Mouse (Mus musculus): Measurements from ENCODE around the gene Phb. TPM values are rescaled to one million over a fixed set of nuclear protein-coding genes. Genes with fewer than 3 reads are reported as not detected.

The Phb gene
- total and polyA plus RNA-seq, 3 experiments = 281 to 383 (median 358) TPM

GRCm38 (mm10) chr11:95681995-95682601, 15.3 kb downstream of the Phb start:
- no peaks in the 10 kb centered on the region for H3K4me1 ChIP-seq (ENCODE audit: control insufficient read depth, insufficient read depth, low read length)
- no peaks in the 10 kb centered on the region for H3K27me3 ChIP-seq (ENCODE audit: control insufficient read depth, insufficient read depth, low read length)
- TF ChIP-seq CTCF (IDR thresholded peaks at IDR 0.05) (no peak), EP300 (IDR thresholded peaks at IDR 0.05; ENCODE audit: insufficient read depth, low read depth, low read length) (no peak), POLR2A (IDR thresholded peaks at IDR 0.05; ENCODE audit: insufficient read depth, low read depth, low read length) (no peak)
- H3K27ac ChIP-seq = no peak overlapping the region
- 47% methylated on average over 9 of the region's 9 CpGs for WGBS
- H3K79me2 ChIP-seq (replicated peaks; ENCODE audit: control insufficient read depth, insufficient read depth, low read length) = no peaks in the 10 kb centered on the region
- no peak overlapping the region for H3K4me3 ChIP-seq
- no peak overlapping the region for H3K9ac ChIP-seq (ENCODE audit: low read depth, low read length)
- H3K36me3 ChIP-seq (ENCODE audit: control insufficient read depth, insufficient read depth, low read length) = no peaks in the 10 kb centered on the region
- intact Hi-C loops (cut with DNase I) = no loop called here
- no peak for DNase-seq

GRCm38 (mm10) chr11:95682946-95683345, 16.2 kb downstream of the Phb start:
- intact Hi-C loops (cut with DNase I) = no loop called here
- no peak for TF ChIP-seq POLR2A (IDR thresholded peaks at IDR 0.05; ENCODE audit: insufficient read depth, low read depth, low read length)
- no peak for TF ChIP-seq EP300 (IDR thresholded peaks at IDR 0.05; ENCODE audit: insufficient read depth, low read depth, low read length)
- TF ChIP-seq CTCF (IDR thresholded peaks at IDR 0.05) = no peak

DNA sequence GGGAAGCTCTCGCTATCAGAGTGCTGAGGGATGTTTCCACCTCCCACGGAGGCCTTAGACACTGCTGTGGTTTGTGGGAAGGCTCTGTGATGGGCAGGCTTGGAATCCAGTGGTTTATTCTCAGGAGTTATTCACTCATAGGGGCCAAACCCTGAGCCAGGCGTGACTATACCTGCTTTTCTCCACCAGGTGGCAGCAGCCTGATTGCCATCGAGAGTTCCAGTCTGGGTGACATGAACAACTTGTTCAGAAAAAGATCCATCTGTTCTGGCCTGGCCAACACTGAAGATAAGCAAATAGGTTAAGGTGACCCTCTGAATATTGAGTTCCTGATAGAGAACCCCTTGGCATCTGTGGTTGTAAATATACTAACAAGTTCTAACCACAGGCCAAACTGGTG, 19.3 kb downstream of the Phb start:
- Histone ChIP-seq H3K79me2 (replicated peaks; ENCODE audit: control insufficient read depth, insufficient read depth, low read length) (no peaks in the 10 kb centered on the region), H3K27ac (no peak overlapping the region), H3K4me1 (ENCODE audit: control insufficient read depth, insufficient read depth, low read length) (peaks cover 16% of the 10 kb centered on the region), H3K4me3 (no peak overlapping the region), H3K27me3 (ENCODE audit: control insufficient read depth, insufficient read depth, low read length) (no peaks in the 10 kb centered on the region), H3K36me3 (ENCODE audit: control insufficient read depth, insufficient read depth, low read length) (no peaks in the 10 kb centered on the region), H3K9ac (ENCODE audit: low read depth, low read length) (no peak overlapping the region)
- TF ChIP-seq POLR2A (IDR thresholded peaks at IDR 0.05; ENCODE audit: insufficient read depth, low read depth, low read length) = no peak
- peak; percentile 99 for TF ChIP-seq CTCF (IDR thresholded peaks at IDR 0.05)
- peak; percentile 94 for TF ChIP-seq EP300 (IDR thresholded peaks at IDR 0.05; ENCODE audit: insufficient read depth, low read depth, low read length)
- peak; percentile 74 to 79 for DNase-seq
- intact Hi-C loops (cut with DNase I) = loop anchor here (1.0 to 5.0 kb wide), 3 partner anchors 65 to 171 kb away; partner anchors contain the start of gene Phospho1
- whole genome bisulfite sequencing = under 1% methylated on average over 4 of the region's 4 CpGs

More at GRCm38 (mm10) chr11:95682946-95683345, 16.2 kb downstream of the Phb start:
- H3K4me3 ChIP-seq = no peak overlapping the region
- no peaks in the 10 kb centered on the region for H3K36me3 ChIP-seq (ENCODE audit: control insufficient read depth, insufficient read depth, low read length)
- no peaks in the 10 kb centered on the region for H3K27me3 ChIP-seq (ENCODE audit: control insufficient read depth, insufficient read depth, low read length)
- no peak overlapping the region for H3K9ac ChIP-seq (ENCODE audit: low read depth, low read length)
- no peak overlapping the region for H3K27ac ChIP-seq
- no peak for DNase-seq
- 0 out of 2 replicates have a peak, but pooled peaks cover 1% of the 10 kb centered on the region for H3K4me1 ChIP-seq (ENCODE audit: control insufficient read depth, insufficient read depth, low read length)
- 83% methylated on average over 3 of the region's 3 CpGs for WGBS
- no peaks in the 10 kb centered on the region for H3K79me2 ChIP-seq (replicated peaks; ENCODE audit: control insufficient read depth, insufficient read depth, low read length)

- WGBS = 52% methylated on average over 11 of the region's 11 CpGs
- no peak overlapping the region for H3K27ac ChIP-seq
- TF ChIP-seq CTCF (IDR thresholded peaks at IDR 0.05) (peak; percentile 42), POLR2A (IDR thresholded peaks at IDR 0.05; ENCODE audit: insufficient read depth, low read depth, low read length) (no peak), EP300 (IDR thresholded peaks at IDR 0.05; ENCODE audit: insufficient read depth, low read depth, low read length) (no peak)
- no peaks in the 10 kb centered on the region for H3K27me3 ChIP-seq (ENCODE audit: control insufficient read depth, insufficient read depth, low read length)
- no peaks in the 10 kb centered on the region for H3K79me2 ChIP-seq (replicated peaks; ENCODE audit: control insufficient read depth, insufficient read depth, low read length)
- peaks cover 16% of the 10 kb centered on the region for H3K4me1 ChIP-seq (ENCODE audit: control insufficient read depth, insufficient read depth, low read length)
- intact Hi-C loops (cut with DNase I) = loop anchor here (5.0 kb wide), 2 partner anchors 135 to 170 kb away; partner anchors contain the start of gene Phospho1
- peak in 1 of 2 experiments; percentile 19 for DNase-seq
- H3K9ac ChIP-seq (ENCODE audit: low read depth, low read length) = no peak overlapping the region
- no peaks in the 10 kb centered on the region for H3K36me3 ChIP-seq (ENCODE audit: control insufficient read depth, insufficient read depth, low read length)
- no peak overlapping the region for H3K4me3 ChIP-seq
Observed at GRCm38 (mm10) chr11:95687084-95687656, 20.4 kb downstream of the Phb start.

DNA sequence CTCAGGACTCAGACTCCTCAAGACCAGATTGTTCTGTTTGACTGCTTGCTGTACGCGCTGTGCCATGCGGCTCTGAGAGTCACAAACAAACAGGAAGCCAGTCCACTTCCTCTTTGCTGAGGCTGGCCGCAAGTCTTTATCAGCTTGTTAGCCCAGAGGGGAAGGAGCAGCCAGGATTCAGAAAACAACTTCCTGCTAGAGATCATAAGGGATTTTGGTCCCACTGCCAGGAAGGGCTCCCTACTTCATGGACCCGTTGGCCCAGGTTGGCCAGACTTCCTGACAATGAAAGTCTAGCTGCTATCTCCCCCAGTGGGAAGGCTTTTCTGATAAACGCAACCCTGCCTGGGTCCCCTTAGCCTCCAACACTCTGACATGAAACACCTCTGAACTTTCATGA, 21.8 kb downstream of the Phb start:
- 16% methylated on average over 6 of the region's 6 CpGs for WGBS
- DNase-seq = peak; percentile 68 to 76
- intact Hi-C loops (cut with DNase I) = loop anchor here (2.0 to 5.0 kb wide), 3 partner anchors 22 to 169 kb away; partner anchors contain the start of gene Phospho1
- H3K79me2 ChIP-seq (replicated peaks; ENCODE audit: control insufficient read depth, insufficient read depth, low read length) = no peaks in the 10 kb centered on the region
- peak overlapping the region; percentile 53 for H3K27ac ChIP-seq
- H3K4me3 ChIP-seq = peak overlapping the region; percentile 27
- peak overlapping the region; percentile 23 for H3K9ac ChIP-seq (ENCODE audit: low read depth, low read length)
- H3K27me3 ChIP-seq (ENCODE audit: control insufficient read depth, insufficient read depth, low read length) = no peaks in the 10 kb centered on the region
- H3K4me1 ChIP-seq (ENCODE audit: control insufficient read depth, insufficient read depth, low read length) = peaks cover 16% of the 10 kb centered on the region
- H3K36me3 ChIP-seq (ENCODE audit: control insufficient read depth, insufficient read depth, low read length) = no peaks in the 10 kb centered on the region
- TF ChIP-seq EP300 (IDR thresholded peaks at IDR 0.05; ENCODE audit: insufficient read depth, low read depth, low read length) (peak; percentile 76), POLR2A (IDR thresholded peaks at IDR 0.05; ENCODE audit: insufficient read depth, low read depth, low read length) (peak; percentile 56; the same call in 1 of the 2 replicates), CTCF (IDR thresholded peaks at IDR 0.05) (no peak)

DNA sequence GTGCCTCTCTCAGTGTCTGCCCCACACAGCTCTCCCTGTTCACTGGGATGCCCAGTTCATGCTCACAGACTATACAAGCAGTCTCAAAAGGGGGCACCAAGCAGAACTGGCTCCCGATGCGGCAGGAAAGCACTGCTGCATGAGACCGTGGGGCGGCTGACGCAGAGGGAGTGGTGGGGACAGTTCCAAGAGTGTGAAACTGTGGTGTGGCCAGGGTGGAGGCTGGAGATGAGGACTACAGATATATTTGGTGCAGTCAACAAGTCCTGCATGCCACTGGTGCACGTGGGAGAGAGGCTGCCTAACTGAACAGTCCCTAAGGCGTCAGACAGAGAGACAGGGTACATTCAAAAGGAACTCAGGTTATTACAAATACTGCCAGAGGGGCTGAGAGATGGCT, 22.2 kb downstream of the Phb start:
- Histone ChIP-seq H3K79me2 (replicated peaks; ENCODE audit: control insufficient read depth, insufficient read depth, low read length) (no peaks in the 10 kb centered on the region), H3K4me1 (ENCODE audit: control insufficient read depth, insufficient read depth, low read length) (peaks cover 16% of the 10 kb centered on the region), H3K27me3 (ENCODE audit: control insufficient read depth, insufficient read depth, low read length) (no peaks in the 10 kb centered on the region), H3K36me3 (ENCODE audit: control insufficient read depth, insufficient read depth, low read length) (no peaks in the 10 kb centered on the region), H3K9ac (ENCODE audit: low read depth, low read length) (peak overlapping the region; percentile 23), H3K4me3 (peak overlapping the region; percentile 27), H3K27ac (peak overlapping the region; percentile 53)
- peak; percentile 47 to 58 for DNase-seq
- intact Hi-C loops (cut with DNase I) = loop anchor here (2.0 to 5.0 kb wide), 3 partner anchors 22 to 168 kb away; partner anchors contain the start of gene Phospho1
- peak; percentile 17; the same call in 1 of the 2 replicates for TF ChIP-seq CTCF (IDR thresholded peaks at IDR 0.05)
- TF ChIP-seq EP300 (IDR thresholded peaks at IDR 0.05; ENCODE audit: insufficient read depth, low read depth, low read length) = 0 out of 2 replicates have a peak, but pooled peaks have one; percentile 21
- TF ChIP-seq POLR2A (IDR thresholded peaks at IDR 0.05; ENCODE audit: insufficient read depth, low read depth, low read length) = no peak
- 6% methylated on average over 7 of the region's 7 CpGs for WGBS
